Mouse (Mus musculus) heart, embryonic 16.5 days (tissue): ENCODE measurements at regions not wholly inside any gene's neighbourhood (a gene's known extent, or its start where the extent isn't known, plus 50 kb on each side); places are given as distances from the start of the nearest gene placed in this dataset.

Experiments used
- ATAC-seq: fragments of 200-750 bp; cut with Nextera tagmentation; replicated peaks from 2 replicates; pipeline ENCODE4 v1.8.0; 2017; ENCODE audit warnings: moderate number of reproducible peaks; ENCODE audit not compliant: insufficient read depth, low FRiP score; ENCODE audit errors: extremely low read depth
- H3K27ac ChIP-seq: fragments of 300-500 bp; sonication (generic); 2 replicates; pipeline ENCODE4 v1.5.1; 2014; ENCODE audit warnings: mild to moderate bottlenecking, low read length, control low read depth, moderate library complexity
- H3K27me3 ChIP-seq: fragments of 300-500 bp; sonication (generic); 2 replicates; pipeline ENCODE4 v1.6.1; 2014; ENCODE audit warnings: low read length, mixed read lengths; ENCODE audit not compliant: control insufficient read depth, insufficient read depth
- H3K36me3 ChIP-seq: fragments of 300-500 bp; sonication (generic); 2 replicates; pipeline ENCODE4 v1.6.1; 2014; ENCODE audit not compliant: control insufficient read depth, insufficient read depth
- H3K4me1 ChIP-seq: fragments of 300-500 bp; sonication (generic); 2 replicates; pipeline ENCODE4 v1.6.1; 2014; ENCODE audit warnings: low read length, mixed read lengths; ENCODE audit not compliant: control insufficient read depth, insufficient read depth
- H3K4me2 ChIP-seq: fragments of 300-500 bp; sonication (generic); 2 replicates; pipeline ENCODE4 v1.6.1; 2014; ENCODE audit warnings: low read depth, mild to moderate bottlenecking, control low read depth, low read length
- H3K4me3 ChIP-seq: fragments of 300-500 bp; sonication (generic); 2 replicates; pipeline ENCODE4 v1.5.1; 2014; ENCODE audit warnings: mild to moderate bottlenecking, control low read depth, low read length
- H3K9ac ChIP-seq: fragments of 300-500 bp; sonication (generic); 2 replicates; pipeline ENCODE4 v1.6.1; 2014; ENCODE audit warnings: low read length, control low read depth
- H3K9me3 ChIP-seq: fragments of 300-500 bp; sonication (generic); replicated peaks from 2 replicates; pipeline ENCODE4 v1.6.1; 2016; ENCODE audit warnings: low read length; ENCODE audit not compliant: control insufficient read depth
- WGBS: fragments of 180-500 bp; shearing (Covaris S2); extraction: QIAGEN DNeasy Blood & Tissue Kit; methylation state at CpG from one replicate; pipeline ENCODE4 v1.1.7; 2014; 5-methylcytosine and 5-hydroxymethylcytosine counted together

- Histone ChIP-seq H3K27me3 (no peaks in the 10 kb centered on the region), H3K9me3 (no peaks in the 10 kb centered on the region), H3K36me3 (no peaks in the 10 kb centered on the region), H3K27ac (no peak overlapping the region), H3K4me1 (no peaks in the 10 kb centered on the region), H3K9ac (no peak overlapping the region), H3K4me2 (no peak overlapping the region), H3K4me3 (no peak overlapping the region)
- WGBS = 59% methylated on average over 2 of the region's 2 CpGs
- ATAC-seq = no peak
Observed at GRCm38 (mm10) chr1:83803345-83804041, 395.5 kb upstream of the Sphkap start.

DNA sequence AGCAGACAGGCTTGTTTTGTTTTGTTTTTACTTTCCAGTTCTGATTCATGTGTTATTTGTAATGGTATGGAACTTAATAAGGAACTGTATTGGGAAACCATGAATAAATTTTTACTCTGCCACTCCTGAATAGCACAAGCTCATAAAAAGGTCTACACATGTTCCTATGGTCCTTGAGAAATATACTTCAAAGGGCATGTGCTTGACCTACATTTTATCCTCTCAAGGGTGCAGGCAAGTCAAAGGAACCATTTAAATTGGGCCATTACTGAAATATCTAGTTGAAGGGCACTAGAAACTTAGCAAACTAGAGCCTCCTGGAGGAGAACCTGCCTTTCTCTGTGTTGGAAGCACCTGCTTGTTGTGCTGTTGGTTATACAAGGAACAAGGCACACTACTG is 393.8 kb upstream of the Sphkap start:
- Histone ChIP-seq H3K4me2 (no peak overlapping the region), H3K27ac (no peak overlapping the region), H3K27me3 (no peaks in the 10 kb centered on the region), H3K4me1 (no peaks in the 10 kb centered on the region), H3K36me3 (no peaks in the 10 kb centered on the region), H3K9me3 (no peaks in the 10 kb centered on the region), H3K9ac (no peak overlapping the region), H3K4me3 (no peak overlapping the region)
- no peak for ATAC-seq

GRCm38 (mm10) chr1:83796961-83797891 is 389.2 kb upstream of the Sphkap start:
- H3K27ac ChIP-seq = no peak overlapping the region

DNA sequence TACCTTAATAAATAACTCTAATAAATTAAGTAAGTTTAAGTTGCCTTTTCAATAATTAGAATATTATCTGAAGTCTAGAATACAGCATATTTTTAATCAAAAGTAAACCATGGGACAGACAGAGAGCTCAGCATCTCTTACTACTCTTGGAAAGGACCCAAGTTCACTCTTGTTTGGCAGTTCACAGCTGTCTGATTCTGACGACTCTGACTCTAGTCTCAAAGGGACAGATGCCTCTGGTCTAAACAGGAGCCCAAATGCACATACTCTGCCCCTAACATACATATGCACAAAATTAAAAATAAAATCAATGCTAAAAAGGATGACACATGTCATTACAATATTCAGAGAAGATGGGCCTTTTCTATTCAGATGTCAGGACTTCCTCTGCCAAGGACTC is 369.2 kb upstream of the Sphkap start:
- H3K27me3 ChIP-seq = no peaks in the 10 kb centered on the region
- H3K9me3 ChIP-seq = no peaks in the 10 kb centered on the region
- ATAC-seq = no peak
- no peaks in the 10 kb centered on the region for H3K4me1 ChIP-seq
- WGBS = 29% methylated on average over 1 of the region's 1 CpGs
- no peak overlapping the region for H3K4me2 ChIP-seq
- H3K4me3 ChIP-seq = no peak overlapping the region
- H3K27ac ChIP-seq = no peak overlapping the region
- H3K36me3 ChIP-seq = no peaks in the 10 kb centered on the region
- no peak overlapping the region for H3K9ac ChIP-seq

More at GRCm38 (mm10) chr1:83796961-83797891, 389.2 kb upstream of the Sphkap start:
- no peak overlapping the region for H3K4me2 ChIP-seq
- no peaks in the 10 kb centered on the region for H3K9me3 ChIP-seq
- 66% methylated on average over 7 of the region's 7 CpGs for WGBS
- no peaks in the 10 kb centered on the region for H3K27me3 ChIP-seq
- H3K4me3 ChIP-seq = no peak overlapping the region
- no peak overlapping the region for H3K9ac ChIP-seq
- no peaks in the 10 kb centered on the region for H3K36me3 ChIP-seq
- no peak for ATAC-seq
- H3K4me1 ChIP-seq = no peaks in the 10 kb centered on the region

DNA sequence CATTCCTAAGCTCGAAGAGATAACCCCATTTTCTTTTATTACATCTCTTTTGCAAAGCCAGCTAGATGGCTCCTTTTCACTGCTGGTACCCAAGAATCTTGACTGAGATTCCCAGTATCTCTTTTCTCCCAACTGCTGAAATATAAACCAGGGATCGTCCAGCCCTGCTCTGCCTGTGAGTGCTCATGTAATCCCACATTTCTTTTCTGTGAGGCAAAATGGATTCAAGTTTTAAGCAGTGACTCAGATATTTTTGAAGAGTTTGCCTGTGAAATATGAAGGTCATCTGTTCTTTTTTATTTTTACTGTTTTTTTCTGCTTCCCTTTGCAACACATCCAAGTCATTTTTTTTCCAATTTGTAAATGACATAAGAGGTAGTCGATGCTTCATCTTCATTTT is 363.2 kb upstream of the Sphkap start:
- H3K4me1 ChIP-seq = no peaks in the 10 kb centered on the region
- H3K36me3 ChIP-seq = no peaks in the 10 kb centered on the region
- no peak overlapping the region for H3K4me3 ChIP-seq
- no peaks in the 10 kb centered on the region for H3K9me3 ChIP-seq
- H3K27me3 ChIP-seq = no peaks in the 10 kb centered on the region
- WGBS = 51% methylated on average over 3 of the region's 3 CpGs
- no peak overlapping the region for H3K4me2 ChIP-seq
- H3K27ac ChIP-seq = no peak overlapping the region
- no peak for ATAC-seq
- no peak overlapping the region for H3K9ac ChIP-seq

DNA sequence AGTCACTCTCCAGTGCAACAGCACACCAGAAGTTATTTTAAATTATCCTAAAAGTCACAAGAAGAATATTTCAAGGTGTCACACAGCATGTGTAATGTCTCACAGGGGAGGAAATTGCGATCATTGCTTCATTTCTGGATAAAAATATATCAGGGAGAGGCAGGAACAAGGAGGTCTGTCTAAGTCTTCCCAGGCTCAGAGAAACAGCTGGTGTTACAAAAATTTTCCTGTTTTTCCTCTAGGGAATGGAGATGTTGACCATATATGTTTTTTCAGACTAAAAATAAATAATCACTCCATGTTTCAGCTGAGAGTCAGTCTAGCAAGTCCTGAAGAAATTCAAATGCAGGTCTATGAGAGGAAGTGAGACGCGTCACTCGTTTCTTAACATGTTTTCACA is 353.5 kb upstream of the Sphkap start:
- no peak overlapping the region for H3K27ac ChIP-seq
- no peak overlapping the region for H3K4me2 ChIP-seq
- ATAC-seq = no peak
- H3K36me3 ChIP-seq = no peaks in the 10 kb centered on the region
- 60% methylated on average over 4 of the region's 4 CpGs for WGBS
- no peaks in the 10 kb centered on the region for H3K9me3 ChIP-seq
- no peak overlapping the region for H3K9ac ChIP-seq
- H3K4me3 ChIP-seq = no peak overlapping the region
- no peaks in the 10 kb centered on the region for H3K27me3 ChIP-seq
- H3K4me1 ChIP-seq = no peaks in the 10 kb centered on the region

DNA sequence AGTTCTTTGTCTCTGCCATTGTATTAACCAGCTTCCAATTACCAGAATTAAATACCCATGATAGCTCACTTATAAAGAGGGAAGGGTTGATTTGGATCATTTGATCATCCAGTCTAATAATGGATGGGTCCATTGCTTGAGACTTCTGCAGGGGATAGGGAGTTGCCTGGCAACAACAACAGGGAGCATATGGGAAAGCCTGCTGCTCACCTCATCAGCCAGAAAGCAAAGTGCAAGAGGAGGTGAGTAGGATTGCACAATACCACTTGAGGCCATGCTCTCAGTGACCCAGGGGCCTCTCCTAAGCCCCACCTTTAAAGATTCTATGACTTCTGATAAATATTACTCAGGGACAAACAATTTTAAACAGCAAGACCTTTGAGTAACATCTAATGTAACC is 348.9 kb upstream of the Sphkap start:
- Histone ChIP-seq H3K4me3 (no peak overlapping the region), H3K4me2 (no peak overlapping the region), H3K4me1 (no peaks in the 10 kb centered on the region), H3K9ac (no peak overlapping the region), H3K27me3 (no peaks in the 10 kb centered on the region), H3K27ac (no peak overlapping the region), H3K9me3 (no peaks in the 10 kb centered on the region), H3K36me3 (no peaks in the 10 kb centered on the region)
- ATAC-seq = no peak

GRCm38 (mm10) chr1:83755336-83755735 is 347.3 kb upstream of the Sphkap start:
- H3K36me3 ChIP-seq = no peaks in the 10 kb centered on the region
- no peaks in the 10 kb centered on the region for H3K9me3 ChIP-seq
- no peak overlapping the region for H3K27ac ChIP-seq
- no peak for ATAC-seq
- H3K4me1 ChIP-seq = no peaks in the 10 kb centered on the region
- no peak overlapping the region for H3K4me2 ChIP-seq
- H3K4me3 ChIP-seq = no peak overlapping the region
- WGBS = 74% methylated on average over 1 of the region's 1 CpGs
- no peak overlapping the region for H3K9ac ChIP-seq
- no peaks in the 10 kb centered on the region for H3K27me3 ChIP-seq

- Histone ChIP-seq H3K4me2 (no peak overlapping the region), H3K27ac (no peak overlapping the region), H3K9ac (no peak overlapping the region), H3K9me3 (no peaks in the 10 kb centered on the region), H3K4me1 (no peaks in the 10 kb centered on the region), H3K4me3 (no peak overlapping the region), H3K27me3 (no peaks in the 10 kb centered on the region), H3K36me3 (no peaks in the 10 kb centered on the region)
- 67% methylated on average over 4 of the region's 4 CpGs for WGBS
- no peak for ATAC-seq
Observed at GRCm38 (mm10) chr1:83752976-83753375, 345.0 kb upstream of the Sphkap start.
